10 mouse cellular contexts compared by ENCODE assay signal in genomic region chr11:88482236-88482635, GRCm38 (mm10).
DNase-seq lines count a peak whose midpoint lies in the region; ATAC-seq and TF ChIP-seq lines count a peak whose summit lies in the region.
"Had no signal": no experiment of that assay in that cellular context is flagged by ENCODE, and none has a peak within 500 bp of the region (broad histone marks: within the 10 kb centered on the region; RNA-seq: fewer than 3 reads in every experiment).

No protein-coding gene starts in this region.

- 0 out of 2 replicates have a peak, but pooled peaks cover 5% of the 10 kb centered on the region for H3K36me3 ChIP-seq in heart, embryonic 13.5 days
- no peaks in the 10 kb centered on the region for H3K36me3 ChIP-seq in forebrain, embryonic 15.5 days
- H3K36me3 ChIP-seq in midbrain, embryonic 14.5 days (ENCODE audit: control insufficient read depth, insufficient read depth, low read length) = no peaks in the 10 kb centered on the region
- no peaks in the 10 kb centered on the region for H3K36me3 ChIP-seq in liver, embryonic 12.5 days

- intact Hi-C loops in heart, postnatal 14 days (cut with DNase I) = no loop called here

- ATAC-seq in heart, embryonic 13.5 days (ENCODE audit: extremely low read depth, insufficient number of reproducible peaks, low FRiP score, low TSS enrichment) = no peak
- peak; percentile 55 for ATAC-seq in forebrain, embryonic 15.5 days (replicated peaks)
- ATAC-seq in midbrain, embryonic 14.5 days (ENCODE audit: low FRiP score, low TSS enrichment) = peak; percentile 53; the same call in 1 of the 2 replicates
- ATAC-seq in liver, embryonic 12.5 days = no peak
- no peak for ATAC-seq in erythroblast, adult 5-6 weeks (replicated peaks; ENCODE audit: low FRiP score, poor library complexity, severe bottlenecking)

- TF ChIP-seq POLR2A in cortical plate, adult 2 months (IDR thresholded peaks at IDR 0.05; ENCODE audit: extremely low read depth, insufficient read depth, low read length) = no peak

- TF ChIP-seq CTCF in cortical plate, adult 2 months (IDR thresholded peaks at IDR 0.05; ENCODE audit: extremely low read depth, insufficient read depth, low read length) = no peak

- no peaks in the 10 kb centered on the region for H3K9me3 ChIP-seq in heart, embryonic 13.5 days
- H3K9me3 ChIP-seq in forebrain, embryonic 15.5 days = no peaks in the 10 kb centered on the region
- no peaks in the 10 kb centered on the region for H3K9me3 ChIP-seq in midbrain, embryonic 14.5 days (ENCODE audit: control insufficient read depth, low read length)
- H3K9me3 ChIP-seq in liver, embryonic 12.5 days (replicated peaks) = no peaks in the 10 kb centered on the region
- H3K9me3 ChIP-seq: limb, embryonic 12.5 days had no signal

- 71% methylated on average over 6 of the region's 6 CpGs for WGBS in heart, embryonic 13.5 days
- WGBS in forebrain, embryonic 15.5 days = 2% methylated on average over 6 of the region's 6 CpGs
- 4% methylated on average over 6 of the region's 6 CpGs for WGBS in midbrain, embryonic 14.5 days
- WGBS in liver, embryonic 12.5 days (ENCODE audit: insufficient replicate concordance) = 77% methylated on average over 6 of the region's 6 CpGs

- no peak overlapping the region for H3K4me2 ChIP-seq in heart, embryonic 13.5 days
- peak overlapping the region; percentile 18; the same call in 1 of the 2 replicates for H3K4me2 ChIP-seq in forebrain, embryonic 15.5 days (replicated peaks)
- peak overlapping the region; percentile 12; the same call in 1 of the 2 replicates for H3K4me2 ChIP-seq in midbrain, embryonic 14.5 days (ENCODE audit: low read length)
- no peak overlapping the region for H3K4me2 ChIP-seq in liver, embryonic 12.5 days

- DNase-seq in heart, adult 8-10 months (ENCODE audit: low spot score) = no peak
- DNase-seq in midbrain, embryonic 14.5 days = peak; percentile 61
- DNase-seq in heart, postnatal 14 days = no peak
- DNase-seq: adrenal gland, postnatal 14 days had no signal

- H3K4me3 ChIP-seq in heart, embryonic 13.5 days = no peak overlapping the region
- no peak overlapping the region for H3K4me3 ChIP-seq in cortical plate, adult 2 months (ENCODE audit: insufficient read depth, low read length)
- H3K4me3 ChIP-seq in forebrain, embryonic 15.5 days = no peak overlapping the region
- no peak overlapping the region for H3K4me3 ChIP-seq in midbrain, embryonic 14.5 days (replicated peaks; ENCODE audit: low read depth, low read length)
- H3K4me3 ChIP-seq in liver, embryonic 12.5 days = no peak overlapping the region
- H3K4me3 ChIP-seq: limb, embryonic 12.5 days had no signal

- peaks cover 89% of the 10 kb centered on the region for H3K4me1 ChIP-seq in heart, embryonic 13.5 days
- H3K4me1 ChIP-seq in cortical plate, adult 2 months (ENCODE audit: control insufficient read depth, insufficient read depth, low read length) = peaks cover 6% of the 10 kb centered on the region
- H3K4me1 ChIP-seq in forebrain, embryonic 15.5 days = peaks cover 68% of the 10 kb centered on the region
- peaks cover 74% of the 10 kb centered on the region for H3K4me1 ChIP-seq in midbrain, embryonic 14.5 days (ENCODE audit: control insufficient read depth, insufficient read depth, low read length)
- H3K4me1 ChIP-seq in liver, embryonic 12.5 days = peaks cover 9% of the 10 kb centered on the region

- no peak overlapping the region; the same call in 1 of the 2 replicates for H3K9ac ChIP-seq in heart, embryonic 13.5 days
- no peak overlapping the region for H3K9ac ChIP-seq in forebrain, embryonic 15.5 days (replicated peaks)
- H3K9ac ChIP-seq in midbrain, embryonic 14.5 days (replicated peaks; ENCODE audit: low read length) = no peak overlapping the region; the same call in 1 of the 2 replicates
- H3K9ac ChIP-seq in liver, embryonic 12.5 days = no peak overlapping the region

- peak overlapping the region; percentile 77; the same call in 1 of the 2 replicates for H3K27ac ChIP-seq in heart, embryonic 13.5 days (replicated peaks)
- H3K27ac ChIP-seq in cortical plate, adult 2 months (ENCODE audit: insufficient read depth, low read length) = peak overlapping the region; percentile 47; the same call in 1 of the 2 replicates
- H3K27ac ChIP-seq in forebrain, embryonic 15.5 days (replicated peaks) = peak overlapping the region; percentile 89
- peak overlapping the region; percentile 91 for H3K27ac ChIP-seq in midbrain, embryonic 14.5 days (replicated peaks; ENCODE audit: low read depth, low read length)
- H3K27ac ChIP-seq in liver, embryonic 12.5 days = no peak overlapping the region
- H3K27ac ChIP-seq: limb, embryonic 12.5 days had no signal

- H3K27me3 ChIP-seq in heart, embryonic 13.5 days (replicated peaks) = no peaks in the 10 kb centered on the region
- H3K27me3 ChIP-seq in forebrain, embryonic 15.5 days = no peaks in the 10 kb centered on the region
- H3K27me3 ChIP-seq in midbrain, embryonic 14.5 days (ENCODE audit: control insufficient read depth, insufficient read depth, low read length) = no peaks in the 10 kb centered on the region
- no peaks in the 10 kb centered on the region for H3K27me3 ChIP-seq in liver, embryonic 12.5 days (replicated peaks)
- H3K27me3 ChIP-seq: limb, embryonic 12.5 days had no signal

Comparison
In these comparisons a context has a peak if more than half of its experiments do, and no peak if none do; other contexts are left out.
1. ATAC-seq: peak in forebrain, embryonic 15.5 days (single experiment) and midbrain, embryonic 14.5 days (single experiment); none in heart, embryonic 13.5 days (single experiment), liver, embryonic 12.5 days (single experiment) and erythroblast, adult 5-6 weeks (single experiment).
2. H3K4me2 ChIP-seq: peak in forebrain, embryonic 15.5 days (single experiment) and midbrain, embryonic 14.5 days (single experiment); none in heart, embryonic 13.5 days (single experiment) and liver, embryonic 12.5 days (single experiment).